Mouse (Mus musculus) right cerebral cortex, adult 18-20 months (tissue): ENCODE results near the gene Pheta1.
"Not testable (repeated sequence)": the region's sequence is repeated elsewhere in the genome, so short reads cannot be mapped to it uniquely, and the experiment has no call there.

ENCODE experiments used
- DNase-seq: peaks from one replicate; pipeline ENCODE4 v3.0.0; 2022; ENCODE audit warnings: mixed read lengths

Pheta1 gene

GRCm38 (mm10) chr5:121846322-121846721 lies 2.5 kb upstream of the Pheta1 start:
- no peak for DNase-seq

GRCm38 (mm10) chr5:121847269-121847668 lies 1.5 kb upstream of the Pheta1 start:
- DNase-seq: not testable (repeated sequence)

- peak; percentile 60 for DNase-seq
Observed at GRCm38 (mm10) chr5:121848035-121848519, 707 bp upstream of the Pheta1 start.

- no peak for DNase-seq
Observed at GRCm38 (mm10) chr5:121849478-121850349, 930 bp downstream of the Pheta1 start.

- DNase-seq: no peak
Observed at GRCm38 (mm10) chr5:121853368-121854051, 4.7 kb downstream of the Pheta1 start.

GRCm38 (mm10) chr5:121854768-121855167 lies 6.0 kb downstream of the Pheta1 start:
- no peak for DNase-seq

- no peak for DNase-seq
Observed at GRCm38 (mm10) chr5:121856740-121857139, 8.0 kb downstream of the Pheta1 start.

- DNase-seq: no peak
Observed at GRCm38 (mm10) chr5:121858427-121858826, 9.6 kb downstream of the Pheta1 start.

- no peak for DNase-seq
Observed at GRCm38 (mm10) chr5:121861964-121862363, 13.2 kb downstream of the Pheta1 start.

GRCm38 (mm10) chr5:121864330-121864729 lies 15.5 kb downstream of the Pheta1 start:
- DNase-seq: no peak

GRCm38 (mm10) chr5:121867963-121868362 lies 19.2 kb downstream of the Pheta1 start:
- DNase-seq: no peak

GRCm38 (mm10) chr5:121870832-121871231 lies 22.0 kb downstream of the Pheta1 start:
- no peak for DNase-seq

- DNase-seq: no peak
Observed at GRCm38 (mm10) chr5:121871515-121872030, 22.8 kb downstream of the Pheta1 start.

GRCm38 (mm10) chr5:121872158-121872557 lies 23.4 kb downstream of the Pheta1 start:
- peak; percentile 72 for DNase-seq

GRCm38 (mm10) chr5:121875041-121875440 lies 26.3 kb downstream of the Pheta1 start:
- no peak for DNase-seq

- DNase-seq: no peak
Observed at GRCm38 (mm10) chr5:121876901-121877300, 28.1 kb downstream of the Pheta1 start.

- DNase-seq: no peak
Observed at GRCm38 (mm10) chr5:121878703-121879102, 29.9 kb downstream of the Pheta1 start.

GRCm38 (mm10) chr5:121879211-121879610 lies 30.4 kb downstream of the Pheta1 start:
- DNase-seq: no peak

GRCm38 (mm10) chr5:121883356-121883755 lies 34.6 kb downstream of the Pheta1 start:
- no peak for DNase-seq

GRCm38 (mm10) chr5:121889375-121889774 lies 40.6 kb downstream of the Pheta1 start:
- no peak for DNase-seq

GRCm38 (mm10) chr5:121889819-121890362 lies 41.1 kb downstream of the Pheta1 start:
- DNase-seq: no peak

- DNase-seq: no peak
Observed at GRCm38 (mm10) chr5:121890925-121891324, 42.1 kb downstream of the Pheta1 start.

GRCm38 (mm10) chr5:121892281-121892680 lies 43.5 kb downstream of the Pheta1 start:
- DNase-seq: peak; percentile 92
